Mouse (Mus musculus) kidney, embryonic 14.5 days (tissue): Measurements from ENCODE around the gene Amt. TPM values are rescaled to one million over a fixed set of nuclear protein-coding genes. Genes with fewer than 3 reads are reported as not detected.

ENCODE experiments used
- ATAC-seq: fragments of 200-750 bp; cut with Nextera tagmentation; 2 replicates; pipeline ENCODE4 v1.8.0; 2017; ENCODE audit warnings: moderate number of reproducible peaks, mild to moderate bottlenecking, moderate TSS enrichment, moderate library complexity; ENCODE audit not compliant: low FRiP score, low TSS enrichment
- H3K27ac ChIP-seq: fragments of 300-500 bp; sonication (generic); 2 replicates; pipeline ENCODE4 v1.5.1; 2014; ENCODE audit warnings: low read depth, mild to moderate bottlenecking, low read length, moderate library complexity, mixed read lengths
- H3K27me3 ChIP-seq: fragments of 300-500 bp; sonication (generic); 2 replicates; pipeline ENCODE4 v1.6.1; 2014; ENCODE audit warnings: mild to moderate bottlenecking, low read length; ENCODE audit not compliant: control insufficient read depth, insufficient read depth
- H3K36me3 ChIP-seq: fragments of 300-500 bp; sonication (generic); 2 replicates; pipeline ENCODE4 v1.6.1; 2014; ENCODE audit warnings: low read length, mixed read lengths; ENCODE audit not compliant: control insufficient read depth, insufficient read depth
- H3K4me1 ChIP-seq: fragments of 300-500 bp; sonication (generic); 2 replicates; pipeline ENCODE4 v1.6.1; 2014; ENCODE audit warnings: low read length, mixed read lengths; ENCODE audit not compliant: control insufficient read depth, insufficient read depth
- H3K4me2 ChIP-seq: fragments of 300-500 bp; sonication (generic); replicated peaks from 2 replicates; pipeline ENCODE4 v1.6.1; 2014; ENCODE audit warnings: low read depth, mild to moderate bottlenecking, low read length
- H3K4me3 ChIP-seq: fragments of 300-500 bp; sonication (generic); 2 replicates; pipeline ENCODE4 v1.5.1; 2014; ENCODE audit warnings: mild to moderate bottlenecking, low read length
- H3K9ac ChIP-seq: fragments of 300-500 bp; sonication (generic); 2 replicates; pipeline ENCODE4 v1.6.1; 2014; ENCODE audit warnings: low read depth, mild to moderate bottlenecking, low read length, moderate library complexity
- H3K9me3 ChIP-seq: fragments of 300-500 bp; sonication (generic); 2 replicates; pipeline ENCODE4 v1.6.1; 2016; ENCODE audit warnings: low read length; ENCODE audit not compliant: control insufficient read depth
- WGBS: fragments of 180-500 bp; shearing (Covaris S2); extraction: QIAGEN DNeasy Blood & Tissue Kit; methylation state at CpG from one replicate; pipeline ENCODE4 v1.1.7; 2014; 5-methylcytosine and 5-hydroxymethylcytosine counted together
- polyA plus RNA-seq: library from polyadenylated mRNA; unstranded; fragments of >200 nt; fragmentation: Nextera tagmentation; extraction: Ambion mirVana; gene quantifications from 2 replicates; pipeline ENCODE4 v1.2.1, GENCODE M21; 2014

Gene Amt
- polyA plus RNA-seq, 1 experiment from 2014 or later, result 35.1 TPM

DNA sequence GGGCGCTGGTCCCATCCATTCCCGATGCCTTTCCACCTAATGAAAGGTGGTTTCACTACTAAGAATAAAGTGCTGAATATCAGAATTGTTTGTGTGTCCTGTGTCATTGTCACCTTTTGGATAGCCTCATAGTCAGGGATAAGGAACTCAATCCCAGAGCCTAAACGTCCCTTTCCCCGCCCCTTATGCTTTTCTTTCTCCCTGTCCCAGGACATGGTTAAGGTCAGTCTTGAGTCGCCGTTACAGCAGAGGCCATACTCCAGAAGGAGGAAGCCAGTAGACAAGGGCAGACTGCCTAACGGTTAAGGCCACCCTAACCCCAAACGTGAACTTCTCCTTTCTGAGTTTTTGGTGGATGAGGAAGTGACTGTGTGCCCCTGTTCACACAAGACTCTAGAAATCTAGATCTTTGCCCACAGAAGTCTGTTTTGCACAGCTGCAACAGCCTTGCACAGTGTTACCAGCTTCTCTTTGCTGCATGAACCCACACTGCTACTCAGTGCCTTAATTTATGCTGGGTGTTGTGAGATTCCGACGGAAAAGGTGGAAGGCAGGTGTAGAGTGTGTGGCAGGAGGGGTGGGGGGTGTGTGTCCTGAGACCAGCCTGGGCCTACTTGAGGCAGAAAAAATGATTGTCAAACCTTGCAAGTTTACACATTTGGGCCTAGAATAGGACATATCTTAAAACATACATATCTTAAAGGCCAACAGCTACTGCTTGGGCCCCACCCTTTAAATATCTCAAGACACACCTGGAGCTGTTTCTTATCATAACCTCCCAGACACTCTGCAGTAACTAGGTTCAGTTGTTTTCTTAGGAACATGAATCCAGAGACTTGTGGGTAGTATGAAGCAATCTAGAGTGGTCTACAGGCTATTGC, 43.8 kb downstream of the Amt start:
- WGBS, result 50% methylated on average over 10 of the region's 10 CpGs
- ATAC-seq, result no peak
- H3K4me3 ChIP-seq, result peak overlapping the region; percentile 57

GRCm38 (mm10) chr9:108341139-108341475, 44.5 kb downstream of the Amt start:
- 79% methylated on average over 5 of the region's 5 CpGs for WGBS
- no peak for ATAC-seq
- Histone ChIP-seq H3K9me3 (no peaks in the 10 kb centered on the region), H3K36me3 (peaks cover 7% of the 10 kb centered on the region; the same call in 1 of the 2 replicates), H3K9ac (no peak overlapping the region), H3K4me3 (no peak overlapping the region), H3K4me1 (peaks cover 18% of the 10 kb centered on the region), H3K27me3 (no peaks in the 10 kb centered on the region), H3K27ac (peak overlapping the region; percentile 20; the same call in 1 of the 2 replicates), H3K4me2 (no peak overlapping the region)

More for the DNA sequence above, 43.8 kb downstream of the Amt start:
- Histone ChIP-seq H3K9ac (peak overlapping the region; percentile 79; the same call in 1 of the 2 replicates), H3K27me3 (no peaks in the 10 kb centered on the region), H3K9me3 (no peaks in the 10 kb centered on the region), H3K4me1 (peaks cover 18% of the 10 kb centered on the region), H3K36me3 (peaks cover 9% of the 10 kb centered on the region), H3K4me2 (peak overlapping the region; percentile 55), H3K27ac (peak overlapping the region; percentile 86; the same call in 1 of the 2 replicates)

- H3K27ac ChIP-seq, result peak overlapping the region; percentile 7; the same call in 1 of the 2 replicates
- no peak overlapping the region for H3K4me2 ChIP-seq
- no peak for ATAC-seq
- peaks cover 18% of the 10 kb centered on the region for H3K4me1 ChIP-seq
- no peaks in the 10 kb centered on the region for H3K27me3 ChIP-seq
- no peaks in the 10 kb centered on the region for H3K9me3 ChIP-seq
- H3K9ac ChIP-seq, result no peak overlapping the region
- no peak overlapping the region for H3K4me3 ChIP-seq
- H3K36me3 ChIP-seq, result peaks cover 5% of the 10 kb centered on the region; the same call in 1 of the 2 replicates
Observed at GRCm38 (mm10) chr9:108341801-108342200, 45.1 kb downstream of the Amt start.

- ATAC-seq, result no peak
- no peak overlapping the region for H3K4me2 ChIP-seq
- H3K4me1 ChIP-seq, result peaks cover 18% of the 10 kb centered on the region
- 33% methylated on average over 5 of the region's 5 CpGs for WGBS
- no peaks in the 10 kb centered on the region for H3K27me3 ChIP-seq
- peaks cover 5% of the 10 kb centered on the region; the same call in 1 of the 2 replicates for H3K36me3 ChIP-seq
- H3K4me3 ChIP-seq, result no peak overlapping the region
- H3K9me3 ChIP-seq, result no peaks in the 10 kb centered on the region
- H3K9ac ChIP-seq, result no peak overlapping the region
- H3K27ac ChIP-seq, result peak overlapping the region; percentile 17; the same call in 1 of the 2 replicates
Observed at GRCm38 (mm10) chr9:108342301-108342831, 45.7 kb downstream of the Amt start.

GRCm38 (mm10) chr9:108343331-108343730, 46.7 kb downstream of the Amt start:
- H3K36me3 ChIP-seq, result no peaks in the 10 kb centered on the region
- H3K4me2 ChIP-seq, result no peak overlapping the region
- no peak overlapping the region for H3K27ac ChIP-seq
- no peaks in the 10 kb centered on the region for H3K27me3 ChIP-seq
- H3K9ac ChIP-seq, result no peak overlapping the region
- peaks cover 17% of the 10 kb centered on the region for H3K4me1 ChIP-seq
- WGBS, result 76% methylated on average over 3 of the region's 3 CpGs
- H3K9me3 ChIP-seq, result no peaks in the 10 kb centered on the region
- ATAC-seq, result no peak
- no peak overlapping the region for H3K4me3 ChIP-seq

DNA sequence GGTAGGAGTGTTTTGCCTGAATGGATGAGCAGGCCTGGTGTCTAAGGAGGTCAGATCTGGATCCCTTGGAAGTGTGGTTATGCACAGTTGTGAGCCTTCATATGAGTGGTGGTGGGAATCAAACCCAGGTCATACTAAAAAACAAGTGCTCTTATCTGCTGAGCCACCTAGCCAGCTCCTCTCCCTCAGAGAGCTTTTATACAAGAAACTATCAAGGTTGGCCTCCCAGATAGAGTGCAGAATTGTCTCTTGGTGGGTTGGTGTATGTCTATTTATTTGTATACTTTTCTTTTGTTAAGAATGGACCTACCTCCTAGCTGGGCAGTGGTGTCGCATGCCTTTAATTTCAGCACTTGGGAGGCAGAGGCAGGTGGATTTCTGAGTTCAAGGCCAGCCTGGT, 47.2 kb downstream of the Amt start:
- no peak for ATAC-seq
- WGBS, result 91% methylated on average over 1 of the region's 1 CpGs
- Histone ChIP-seq H3K27ac (no peak overlapping the region), H3K4me1 (peaks cover 20% of the 10 kb centered on the region), H3K4me2 (no peak overlapping the region), H3K27me3 (no peaks in the 10 kb centered on the region), H3K9me3 (no peaks in the 10 kb centered on the region), H3K9ac (no peak overlapping the region), H3K36me3 (no peaks in the 10 kb centered on the region), H3K4me3 (no peak overlapping the region)

- WGBS, result 84% methylated on average over 4 of the region's 4 CpGs
- no peak overlapping the region for H3K4me3 ChIP-seq
- H3K27ac ChIP-seq, result no peak overlapping the region
- ATAC-seq, result no peak
- H3K9me3 ChIP-seq, result no peaks in the 10 kb centered on the region
- no peaks in the 10 kb centered on the region for H3K27me3 ChIP-seq
- H3K9ac ChIP-seq, result no peak overlapping the region
- H3K36me3 ChIP-seq, result no peaks in the 10 kb centered on the region
- H3K4me2 ChIP-seq, result no peak overlapping the region
- peaks cover 22% of the 10 kb centered on the region for H3K4me1 ChIP-seq
Observed at GRCm38 (mm10) chr9:108344471-108344870, 47.8 kb downstream of the Amt start.

DNA sequence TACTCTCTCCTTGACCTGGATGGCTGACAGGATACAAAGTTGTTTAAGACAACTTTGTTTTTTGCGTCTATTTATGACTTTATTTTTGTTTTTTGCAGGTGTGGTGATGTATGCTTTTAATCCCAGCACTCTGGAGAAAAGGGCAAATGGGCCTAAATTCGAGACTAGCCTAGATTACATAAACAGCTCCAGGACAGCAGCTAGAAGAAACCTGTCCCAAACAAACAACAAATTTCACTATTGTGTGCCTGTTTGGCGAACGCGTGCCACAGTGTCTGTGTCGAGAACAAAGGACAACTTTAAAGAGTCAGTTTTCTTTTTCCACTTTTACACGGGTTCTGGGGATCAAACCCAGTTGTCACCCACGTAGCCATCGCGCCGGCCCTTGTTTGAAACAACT, 50.4 kb downstream of the Amt start:
- H3K9me3 ChIP-seq, result no peaks in the 10 kb centered on the region
- 6% methylated on average over 11 of the region's 11 CpGs for WGBS
- no peak for ATAC-seq

More for the DNA sequence above, 50.4 kb downstream of the Amt start:
- Histone ChIP-seq H3K27me3 (no peaks in the 10 kb centered on the region), H3K9ac (peak overlapping the region; percentile 83), H3K4me3 (peak overlapping the region; percentile 92), H3K36me3 (peaks cover 18% of the 10 kb centered on the region), H3K27ac (peak overlapping the region; percentile 99), H3K4me2 (peak overlapping the region; percentile 84), H3K4me1 (peaks cover 7% of the 10 kb centered on the region; the same call in 1 of the 2 replicates)
